Mouse (Mus musculus): Measurements from ENCODE around the gene N4bp2l1.

GRCm38 (mm10) chr5:150625528-150625927, 28.5 kb upstream of the N4bp2l1 start:
- no peak for TF ChIP-seq CTCF (IDR thresholded peaks at IDR 0.05; ENCODE audit: low read depth)
- TF ChIP-seq EP300 (optimal IDR thresholded peaks at IDR 0.05) = no peak
